Mouse (Mus musculus) G1E (cell line): ENCODE measurements around the gene Tmem270. TPM values are rescaled to one million over a fixed set of nuclear protein-coding genes. Genes with fewer than 3 reads are reported as not detected.

Source experiments
- ATAC-seq: 2 replicates; pipeline ENCODE4 v1.8.0; 2016; ENCODE audit warnings: mild to moderate bottlenecking; ENCODE audit not compliant: insufficient number of reproducible peaks, poor library complexity, low FRiP score, severe bottlenecking; ENCODE audit errors: extremely low read depth
- DNase-seq: peaks from one replicate; pipeline ENCODE4 v3.0.0; 2012; ENCODE audit warnings: low spot score
- H3K27me3 ChIP-seq: 2 replicates; pipeline ENCODE4 v1.6.1; 2012; ENCODE audit warnings: mild to moderate bottlenecking, low read length, inconsistent platforms; ENCODE audit not compliant: insufficient read depth
- H3K36me3 ChIP-seq: replicated peaks from 2 replicates; pipeline ENCODE3; 2012; ENCODE audit warnings: mild to moderate bottlenecking, inconsistent platforms
- H3K4me1 ChIP-seq: 2 replicates; pipeline ENCODE4 v1.6.1; 2012; ENCODE audit warnings: low read depth, low read length, inconsistent platforms, mixed read lengths; ENCODE audit not compliant: insufficient read depth
- H3K4me3 ChIP-seq: 2 replicates; pipeline ENCODE4 v1.5.1; 2012; ENCODE audit warnings: low read depth, mild to moderate bottlenecking, inconsistent platforms, low read length, moderate library complexity, mixed read lengths
- H3K9me3 ChIP-seq: replicated peaks from 2 replicates; pipeline ENCODE4 v1.6.1; 2012; ENCODE audit warnings: inconsistent platforms
- CTCF ChIP-seq: IDR thresholded peaks from 2 replicates; pipeline ENCODE4 v1.5.1; 2012; ENCODE audit warnings: low read depth, low read length, inconsistent platforms, mixed read lengths
- GATA1 ChIP-seq: IDR thresholded peaks from 2 replicates; pipeline ENCODE4 v1.6.1; 2012; ENCODE audit warnings: borderline replicate concordance, low read length, inconsistent platforms, mixed read lengths
- GATA2 ChIP-seq: IDR thresholded peaks from 2 replicates; pipeline ENCODE4 v1.6.1; 2012; ENCODE audit warnings: low read depth, low read length, inconsistent platforms, borderline replicate concordance
- POLR2AphosphoS5 ChIP-seq: IDR thresholded peaks from 2 replicates; pipeline ENCODE4 v1.6.1; 2012; ENCODE audit warnings: low read depth, low read length, inconsistent platforms; ENCODE audit not compliant: insufficient replicate concordance
- TAL1 ChIP-seq: conservative IDR thresholded peaks from 2 replicates; pipeline ENCODE4 v1.6.1; 2012; ENCODE audit warnings: low read depth, low read length, inconsistent platforms, mixed read lengths
- polyA plus RNA-seq: library from polyadenylated mRNA; stranded (reverse); fragments of >175 nt; gene quantifications from 2 replicates; pipeline ENCODE4 v1.2.3, GENCODE M21; 2012
- total RNA-seq, 2 experiments: library from RNA; stranded (forward) in 1 of 2; stranded (reverse) in 1 of 2; fragments of 200-1000 nt in 1 of 2; fragments of >200 nt in 1 of 2; fragmentation: Nextera tagmentation in 1 of 2; gene quantifications; 2 replicates each; pipeline ENCODE4 v1.2.3; 2014 to 2017

Tmem270 gene
- total and polyA plus RNA-seq, 3 experiments: not detected

DNA sequence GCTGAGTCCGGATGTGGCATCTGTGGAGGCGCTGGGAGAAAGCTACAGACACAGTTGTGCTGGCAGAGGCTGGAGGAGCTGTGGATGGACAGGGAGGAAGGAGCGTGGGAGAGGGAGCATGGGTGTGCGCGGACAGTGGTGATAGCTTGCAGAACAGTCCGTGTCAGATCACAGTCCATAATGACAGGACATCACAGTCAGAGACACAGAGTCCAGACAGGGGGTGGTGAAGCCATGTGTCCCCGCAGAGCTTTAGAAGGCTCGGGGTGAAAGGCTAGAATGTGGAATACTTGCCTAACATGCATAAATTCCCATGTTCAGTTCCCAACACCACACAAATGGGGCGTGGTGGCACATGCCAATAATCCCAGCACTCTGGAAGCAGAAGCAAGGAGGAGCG, 29.7 kb downstream of the Tmem270 start:
- Histone ChIP-seq H3K9me3 (no peaks in the 10 kb centered on the region), H3K4me3 (no peak overlapping the region), H3K27me3 (peaks cover 16% of the 10 kb centered on the region; the same call in 1 of the 2 replicates), H3K36me3 (no peaks in the 10 kb centered on the region), H3K4me1 (no peaks in the 10 kb centered on the region)
- TF ChIP-seq POLR2AphosphoS5: no peak
- TF ChIP-seq GATA2: no peak
- no peak for TF ChIP-seq CTCF
- no peak for TF ChIP-seq GATA1
- TF ChIP-seq TAL1: no peak
- ATAC-seq (no peak), DNase-seq (no peak)

DNA sequence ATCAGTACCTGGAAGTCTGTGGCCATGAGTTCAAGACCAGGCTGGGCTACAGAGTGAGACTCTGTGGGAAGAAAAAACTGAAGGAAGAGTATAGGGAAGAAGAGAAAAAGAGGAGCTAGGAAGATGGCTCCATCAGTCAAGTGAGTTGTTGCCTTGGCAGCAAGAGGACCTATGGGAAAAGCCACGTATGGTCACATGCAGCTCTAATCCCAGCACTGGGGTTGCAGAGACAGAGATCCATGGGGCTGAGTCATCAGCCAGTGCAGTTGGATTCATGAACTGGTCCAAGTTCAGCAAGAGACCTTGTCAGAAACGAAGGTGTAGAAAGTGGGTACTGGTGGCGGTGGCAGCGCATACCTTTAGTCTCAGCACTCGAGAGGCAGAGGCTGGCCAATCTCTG, 31.3 kb downstream of the Tmem270 start:
- H3K36me3 ChIP-seq: no peaks in the 10 kb centered on the region
- ATAC-seq (no peak), DNase-seq (no peak)
- TF ChIP-seq POLR2AphosphoS5 (no peak), GATA1 (no peak), TAL1 (no peak), CTCF (no peak), GATA2 (no peak)
- peaks cover 16% of the 10 kb centered on the region; the same call in 1 of the 2 replicates for H3K27me3 ChIP-seq
- no peaks in the 10 kb centered on the region for H3K4me1 ChIP-seq
- H3K4me3 ChIP-seq: no peak overlapping the region
- H3K9me3 ChIP-seq: no peaks in the 10 kb centered on the region

DNA sequence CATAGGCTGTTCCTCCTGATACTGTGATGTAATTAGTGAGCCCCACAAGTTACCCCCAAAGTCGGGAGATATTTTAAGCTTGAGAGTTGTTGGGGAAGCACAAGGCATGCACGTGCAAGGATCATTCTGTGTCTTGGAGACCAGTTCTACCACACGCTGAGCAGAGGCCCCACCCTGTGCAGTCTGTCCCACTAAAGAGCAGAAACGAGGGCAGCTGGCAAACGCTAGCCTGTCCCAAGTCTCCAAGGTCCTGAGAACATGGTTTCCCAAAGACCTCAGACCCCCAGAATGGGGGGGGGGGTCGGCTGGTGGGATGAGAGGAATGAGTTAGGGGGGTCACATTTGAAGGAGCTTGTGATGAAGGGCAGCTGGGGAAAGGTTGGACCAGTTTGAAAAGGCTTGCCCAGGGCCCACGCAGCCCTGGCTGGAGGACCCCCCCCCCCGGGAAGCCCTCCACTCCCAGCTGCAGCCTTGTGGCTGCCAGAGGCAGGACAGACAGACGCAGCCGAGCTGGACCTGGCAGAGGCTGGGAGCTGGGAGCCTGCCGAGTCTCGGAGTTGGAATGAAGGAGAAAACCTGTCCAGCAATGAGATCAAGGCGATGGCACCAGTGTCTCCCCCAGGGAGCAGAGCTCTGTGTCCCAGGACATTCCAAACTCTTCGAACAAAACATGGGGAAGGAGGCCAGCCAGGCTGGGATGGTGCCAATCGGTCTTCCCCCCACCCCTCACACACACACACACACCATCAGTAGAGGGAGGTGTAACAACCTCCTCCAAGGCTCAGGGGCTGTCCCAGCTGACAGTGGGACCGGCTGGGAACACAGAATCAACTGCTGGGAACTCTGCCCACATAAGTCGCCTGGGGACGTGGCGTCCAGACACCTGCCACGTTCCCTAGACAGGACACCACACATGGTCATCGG, 32.3 kb downstream of the Tmem270 start:
- no peak overlapping the region for H3K4me3 ChIP-seq
- H3K9me3 ChIP-seq: no peaks in the 10 kb centered on the region
- H3K27me3 ChIP-seq: peaks cover 19% of the 10 kb centered on the region; the same call in 1 of the 2 replicates
- H3K36me3 ChIP-seq: no peaks in the 10 kb centered on the region
- DNase-seq (no peak), ATAC-seq (no peak)
- no peak for TF ChIP-seq CTCF
- no peak for TF ChIP-seq GATA1
- TF ChIP-seq GATA2: no peak
- TF ChIP-seq TAL1: no peak
- no peak for TF ChIP-seq POLR2AphosphoS5
- H3K4me1 ChIP-seq: no peaks in the 10 kb centered on the region

DNA sequence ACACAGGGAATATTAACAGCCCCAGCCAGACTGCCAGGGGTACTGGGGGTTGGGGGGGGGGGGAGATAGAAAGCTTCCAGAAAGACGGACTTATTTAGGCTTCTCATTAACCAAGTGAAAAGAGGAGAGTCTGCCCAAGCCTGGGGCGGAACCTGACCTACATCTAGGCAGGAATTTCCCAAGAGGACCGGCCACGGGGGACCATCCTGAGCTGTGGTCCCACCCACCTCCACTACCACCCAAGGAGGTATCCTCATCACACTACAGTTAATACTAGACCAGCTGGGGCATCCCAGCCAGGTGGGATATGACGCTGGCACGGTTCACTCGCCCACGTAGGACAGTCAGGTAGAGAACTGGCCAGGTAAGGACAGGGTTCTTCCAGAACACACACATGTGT, 33.5 kb downstream of the Tmem270 start:
- no peak for DNase-seq
- no peak for ATAC-seq
- no peaks in the 10 kb centered on the region for H3K9me3 ChIP-seq
- H3K4me1 ChIP-seq: no peaks in the 10 kb centered on the region
- TF ChIP-seq TAL1 (no peak), CTCF (no peak), GATA2 (no peak), POLR2AphosphoS5 (no peak), GATA1 (no peak)
- H3K27me3 ChIP-seq: peaks cover 10% of the 10 kb centered on the region; the same call in 1 of the 2 replicates
- no peak overlapping the region for H3K4me3 ChIP-seq
- H3K36me3 ChIP-seq: no peaks in the 10 kb centered on the region

DNA sequence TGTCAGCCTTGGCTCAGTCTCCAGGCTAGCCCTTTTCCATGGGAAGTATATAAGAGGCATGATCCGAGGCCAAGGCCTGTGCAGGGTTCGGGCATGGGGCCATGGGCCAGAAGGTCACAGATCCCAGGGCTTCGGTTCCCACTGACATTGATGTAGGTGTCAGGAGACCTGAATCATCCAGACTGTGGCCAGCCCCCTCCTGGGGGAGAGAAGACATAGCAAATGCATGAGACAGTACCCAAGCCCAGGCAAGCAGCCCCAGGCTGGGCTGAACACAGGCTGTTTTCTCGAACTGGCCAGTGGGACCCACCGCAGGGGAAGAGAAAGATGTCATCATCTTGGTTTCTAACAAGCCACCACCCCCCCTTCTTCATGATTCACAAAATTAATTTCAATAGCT, 33.9 kb downstream of the Tmem270 start:
- ATAC-seq (no peak), DNase-seq (no peak)
- H3K9me3 ChIP-seq: no peaks in the 10 kb centered on the region
- peaks cover 13% of the 10 kb centered on the region; the same call in 1 of the 2 replicates for H3K27me3 ChIP-seq
- TF ChIP-seq GATA2 (no peak), CTCF (no peak), TAL1 (no peak), GATA1 (no peak), POLR2AphosphoS5 (no peak)
- no peak overlapping the region for H3K4me3 ChIP-seq
- no peaks in the 10 kb centered on the region for H3K4me1 ChIP-seq
- no peaks in the 10 kb centered on the region for H3K36me3 ChIP-seq

DNA sequence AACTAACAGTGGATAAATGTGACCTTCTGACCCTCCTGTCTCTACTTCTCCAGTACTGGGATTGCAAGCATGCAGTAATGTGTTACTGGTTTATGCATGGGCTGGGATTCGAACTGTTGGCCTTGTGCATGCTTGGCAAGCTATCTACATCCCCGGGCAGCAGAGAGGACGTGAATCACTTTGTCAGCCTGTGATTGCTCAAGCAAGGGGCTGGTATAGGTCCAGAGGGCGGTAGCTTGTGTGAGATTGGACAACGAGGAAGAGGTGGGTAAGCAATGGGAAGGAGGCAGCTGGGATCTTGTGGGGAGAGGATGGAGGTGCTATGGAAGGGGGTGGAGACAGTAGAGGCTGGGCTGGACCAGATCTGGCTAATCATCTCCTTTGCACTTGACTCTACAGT, 38.0 kb downstream of the Tmem270 start:
- Histone ChIP-seq H3K4me3 (no peak overlapping the region), H3K9me3 (no peaks in the 10 kb centered on the region), H3K27me3 (peaks cover 10% of the 10 kb centered on the region; the same call in 1 of the 2 replicates), H3K4me1 (no peaks in the 10 kb centered on the region), H3K36me3 (no peaks in the 10 kb centered on the region)
- ATAC-seq: no peak
- TF ChIP-seq TAL1 (no peak), POLR2AphosphoS5 (no peak), GATA1 (no peak), CTCF (no peak), GATA2 (no peak)
- DNase-seq: no peak
